Mouse (Mus musculus) embryonic fibroblast, embryonic 13.5 days (primary cell): ENCODE results near the gene Clec18a. TPM values are rescaled to one million over a fixed set of nuclear protein-coding genes. Genes with fewer than 3 reads are reported as not detected.
"Not testable (repeated sequence)": the region's sequence is repeated elsewhere in the genome, so short reads cannot be mapped to it uniquely, and the experiment has no call there.

Experiments
- H3K27ac ChIP-seq: 2 replicates; pipeline ENCODE4 v1.5.1; 2012; ENCODE audit warnings: low read length, control low read depth, inconsistent platforms; ENCODE audit not compliant: insufficient read depth
- H3K4me1 ChIP-seq: 2 replicates; pipeline ENCODE4 v1.6.1; 2011; ENCODE audit warnings: low read length; ENCODE audit not compliant: control insufficient read depth, insufficient read depth
- H3K4me3 ChIP-seq: 2 replicates; pipeline ENCODE4 v1.5.1; 2011; ENCODE audit warnings: mild to moderate bottlenecking, control low read depth, low read length; ENCODE audit not compliant: insufficient read depth
- CTCF ChIP-seq: IDR thresholded peaks from 2 replicates; pipeline ENCODE4 v1.5.1; 2011; ENCODE audit warnings: mild to moderate bottlenecking, control low read depth, low read length, moderate library complexity, borderline replicate concordance; ENCODE audit not compliant: insufficient read depth
- POLR2A ChIP-seq: IDR thresholded peaks from 2 replicates; pipeline ENCODE4 v1.6.1; 2011; ENCODE audit warnings: low read depth, mild to moderate bottlenecking, control low read depth, low read length, moderate library complexity
- polyA plus RNA-seq: library from polyadenylated mRNA; stranded (reverse); fragments of >200 nt; gene quantifications from 2 replicates; pipeline ENCODE4 v1.2.4, GENCODE M21; 2011; ENCODE audit warnings: low read depth; ENCODE audit not compliant: missing spikeins, insufficient read length

Gene Clec18a
- not detected in 2 replicates for polyA plus RNA-seq

DNA sequence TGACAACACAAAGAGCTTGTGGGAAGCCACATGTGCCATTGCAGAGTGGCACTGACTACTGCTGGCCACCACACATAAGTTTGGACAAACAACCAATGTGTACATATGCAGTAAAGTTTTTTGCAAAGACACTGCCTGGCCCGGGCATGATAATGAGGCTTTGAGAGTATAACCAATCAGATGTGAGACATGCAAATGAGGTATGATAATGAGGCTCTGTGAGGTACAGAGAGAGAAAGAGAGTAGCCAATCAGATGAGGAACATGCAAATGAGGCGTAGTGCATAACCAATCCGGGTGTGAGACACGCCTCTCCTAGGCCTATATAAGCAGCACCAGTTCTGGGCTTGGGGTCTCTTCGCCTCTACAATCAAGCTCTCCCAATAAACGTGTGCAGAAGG is at the start of gene Clec18a:
Clec18a (minus strand) TSS at position 101 of the 400 bp plus-strand sequence.
- H3K4me3 ChIP-seq, H3K27ac ChIP-seq, H3K4me1 ChIP-seq: not testable (repeated sequence)

DNA sequence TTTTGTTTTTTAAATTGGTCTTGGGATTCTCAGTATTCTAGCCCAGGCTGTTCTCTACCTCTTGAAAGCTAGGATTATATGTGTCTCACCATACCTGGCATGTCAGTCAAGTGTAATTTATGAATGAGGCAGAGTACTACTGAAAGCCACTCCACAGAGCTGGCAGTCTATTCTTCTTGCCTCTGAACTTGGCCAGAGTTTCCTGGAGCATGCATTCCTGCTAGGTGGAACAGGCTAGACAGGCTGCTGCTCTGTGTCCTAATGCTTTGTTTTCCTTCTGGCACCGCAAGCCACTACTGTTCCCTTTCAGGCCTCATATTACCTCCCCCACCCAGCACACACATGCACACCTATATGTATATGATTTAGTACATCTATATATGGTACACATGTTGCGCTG is 38.5 kb upstream of the Clec18a start:
- TF ChIP-seq CTCF (no peak), POLR2A (no peak)
- H3K27ac ChIP-seq, result no peak overlapping the region

DNA sequence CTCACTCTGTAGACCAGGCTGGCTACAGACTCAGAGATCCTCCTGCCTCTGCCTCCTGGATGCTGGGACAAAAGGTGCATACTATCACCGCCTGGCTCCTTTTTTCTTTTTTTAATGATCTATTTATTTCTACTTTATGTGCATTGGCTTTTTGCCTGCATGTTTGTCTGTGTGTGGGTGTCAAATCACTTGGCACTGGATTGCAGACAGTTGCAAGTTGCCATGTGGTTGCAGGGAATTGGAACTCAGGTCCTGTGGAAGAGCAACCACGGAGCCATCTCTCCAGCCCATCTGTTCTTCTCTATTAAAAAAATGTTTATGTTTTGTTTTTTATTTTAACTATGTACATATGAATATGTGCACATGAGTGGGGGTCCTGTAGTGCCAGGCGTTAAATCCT is 27.3 kb upstream of the Clec18a start:
- H3K4me1 ChIP-seq, result no peaks in the 10 kb centered on the region
- H3K27ac ChIP-seq, result no peak overlapping the region
- TF ChIP-seq POLR2A (no peak), CTCF (no peak)
- H3K4me3 ChIP-seq, result no peak overlapping the region

More for the DNA sequence above, 38.5 kb upstream of the Clec18a start:
- Histone ChIP-seq H3K4me1 (no peaks in the 10 kb centered on the region), H3K4me3 (no peak overlapping the region)

DNA sequence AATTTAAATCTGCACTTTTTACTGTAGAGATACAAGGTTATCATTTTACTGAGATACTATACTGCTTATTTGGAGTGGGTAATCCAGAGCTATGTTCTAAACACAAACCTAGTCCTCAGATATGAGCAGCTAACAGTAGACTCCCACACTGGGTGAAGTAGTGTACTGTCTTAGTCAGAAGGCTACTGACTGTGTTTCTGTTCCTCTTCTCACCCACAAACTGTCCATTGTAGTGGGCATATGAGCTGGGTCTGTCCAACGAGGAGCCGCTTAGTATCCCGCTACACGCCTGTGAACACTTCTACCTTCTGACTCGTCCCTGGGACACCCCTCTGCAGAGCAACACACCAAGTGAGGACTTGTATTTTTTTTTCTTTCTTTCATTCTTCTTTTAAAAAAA is 22.7 kb upstream of the Clec18a start:
- Histone ChIP-seq H3K4me3 (no peak overlapping the region), H3K27ac (no peak overlapping the region), H3K4me1 (no peaks in the 10 kb centered on the region)
- no peak for TF ChIP-seq CTCF
- TF ChIP-seq POLR2A, result no peak

- H3K4me3 ChIP-seq, result peak overlapping the region; percentile 93
- H3K4me1 ChIP-seq, H3K27ac ChIP-seq: not testable (repeated sequence)
These were observed 2.6 kb upstream of the Clec18a start for GRCm38 (mm10) chr8:111094719-111095302.

GRCm38 (mm10) chr8:111093865-111094718 is 1.9 kb upstream of the Clec18a start, which contains the start of gene Pdpr:
Gene Pdpr, plus strand, starts transcription at chr8:111094630.
- Histone ChIP-seq H3K4me1 (peaks cover 3% of the 10 kb centered on the region; the same call in 1 of the 2 replicates), H3K4me3 (peak within 1 kb of the TSS; percentile 93), H3K27ac (no peak within 1 kb of the TSS)
- TF ChIP-seq POLR2A (peak; percentile 40), CTCF (no peak)

DNA sequence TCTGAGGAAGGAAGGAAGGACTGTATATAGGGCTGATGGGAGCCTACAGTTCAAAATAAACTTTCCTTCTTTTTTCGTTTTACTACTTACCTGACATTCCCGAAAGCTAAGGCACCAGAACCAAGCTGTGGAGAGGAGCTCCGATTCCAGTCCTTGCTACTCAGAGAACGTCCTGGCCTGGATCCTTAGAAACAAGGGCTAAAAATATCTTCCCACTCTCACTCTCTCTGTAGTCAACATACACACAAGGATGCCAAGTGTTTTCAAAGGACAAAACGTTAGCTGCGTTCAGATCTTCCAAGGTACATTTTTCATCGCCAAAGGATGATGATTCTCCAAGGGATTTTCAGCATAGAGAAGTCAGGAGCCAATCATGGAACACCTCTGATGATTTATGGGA is 520 bp downstream of the Clec18a start:
- TF ChIP-seq POLR2A (no peak), CTCF (no peak)
- H3K4me1 ChIP-seq, result peaks cover 3% of the 10 kb centered on the region; the same call in 1 of the 2 replicates

DNA sequence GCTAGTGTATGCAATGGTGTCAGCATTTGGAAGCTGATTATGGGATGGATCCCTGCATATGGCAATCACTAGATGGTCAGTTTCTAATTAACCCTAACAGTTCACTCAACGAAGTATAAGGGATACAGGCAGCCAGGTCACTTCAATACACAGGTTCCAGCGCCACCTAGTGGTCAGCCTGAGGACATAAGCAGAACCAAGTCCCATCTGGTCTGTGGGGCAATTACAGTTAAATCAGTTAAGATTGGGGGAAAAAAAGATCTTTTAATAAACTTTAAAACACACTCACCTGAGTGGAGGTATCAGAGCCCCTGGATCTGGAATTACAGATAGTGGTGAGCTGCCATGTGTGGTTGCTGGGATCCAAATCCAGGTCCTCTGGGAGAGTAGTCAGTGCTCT is 2.1 kb downstream of the Clec18a start:
- Histone ChIP-seq H3K4me3 (no peak overlapping the region), H3K27ac (no peak overlapping the region), H3K4me1 (no peaks in the 10 kb centered on the region)
- TF ChIP-seq POLR2A (no peak), CTCF (peak; percentile 89; the same call in 1 of the 2 replicates)

More for the DNA sequence above, 520 bp downstream of the Clec18a start:
- no peak overlapping the region for H3K4me3 ChIP-seq
- no peak overlapping the region for H3K27ac ChIP-seq

- not testable (repeated sequence) for H3K4me3 ChIP-seq, H3K4me1 ChIP-seq, H3K27ac ChIP-seq
These were observed 8.3 kb downstream of the Clec18a start for GRCm38 (mm10) chr8:111083936-111084335.

DNA sequence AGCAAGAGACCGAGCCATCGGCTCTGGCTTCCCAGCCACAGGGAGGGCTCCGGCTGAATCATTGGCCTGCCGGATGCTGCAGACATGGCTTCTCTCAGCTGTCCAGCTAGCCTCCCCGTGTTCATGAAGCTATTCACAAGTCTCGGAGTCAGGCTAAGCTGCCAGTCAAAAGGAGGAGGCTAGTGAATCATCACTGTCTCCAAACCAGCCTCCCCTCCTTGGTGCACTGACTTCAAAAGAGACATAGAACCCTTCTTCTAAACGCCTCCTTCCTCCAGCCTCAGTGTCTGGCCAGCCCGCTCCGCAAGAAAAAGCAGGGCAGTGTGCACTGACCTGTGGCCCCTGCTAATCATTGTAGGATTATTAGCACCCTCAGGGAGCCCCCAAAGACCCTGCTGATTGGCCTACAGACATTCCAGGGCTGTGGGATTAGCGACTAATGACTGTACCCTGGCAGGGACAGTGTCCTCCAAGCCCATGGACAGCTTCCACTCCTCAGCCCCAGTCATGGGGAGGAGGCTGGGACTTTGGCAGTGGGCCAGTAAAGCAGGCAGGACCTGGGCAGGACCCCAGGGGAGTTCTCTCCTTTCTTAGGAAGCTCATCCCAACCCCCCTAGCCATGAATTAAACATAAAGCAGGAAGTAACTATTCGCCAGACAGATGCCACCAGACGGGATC is 10.5 kb downstream of the Clec18a start:
- TF ChIP-seq POLR2A (no peak), CTCF (no peak)
- Histone ChIP-seq H3K27ac (no peak overlapping the region), H3K4me3 (no peak overlapping the region), H3K4me1 (no peaks in the 10 kb centered on the region)
